Mouse (Mus musculus) lung, postnatal 0 days (tissue): Measurements from ENCODE around the gene Robo2.

Source experiments
- CTCF ChIP-seq: IDR thresholded peaks from 2 replicates; pipeline ENCODE4 v1.5.1; 2016; ENCODE audit warnings: antibody characterized with exemption, mild to moderate bottlenecking
- EP300 ChIP-seq: IDR thresholded peaks from 2 replicates; pipeline ENCODE4 v1.6.1; 2016; ENCODE audit warnings: antibody characterized with exemption, mild to moderate bottlenecking, control low read depth

DNA sequence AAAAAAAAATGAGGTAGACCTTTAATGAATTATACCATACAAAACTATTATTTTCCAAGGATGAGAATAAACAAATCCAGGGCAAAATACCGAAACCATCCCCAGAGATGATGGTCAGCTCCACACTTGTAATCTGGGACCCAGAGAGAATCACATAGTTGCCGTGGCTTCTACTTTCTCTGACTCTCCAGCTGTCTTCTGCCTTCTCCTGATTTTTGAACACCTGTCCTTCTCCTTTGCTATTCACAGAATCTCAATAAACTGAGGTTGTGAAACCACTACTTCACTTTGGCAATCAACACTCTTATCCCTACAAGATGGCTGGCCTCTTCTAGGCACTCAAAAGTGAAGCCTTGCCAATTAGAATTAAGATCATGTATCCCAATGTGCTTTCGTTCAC is 252.4 kb downstream of the Robo2 start:
- TF ChIP-seq CTCF (no peak), EP300 (no peak)
